Mouse (Mus musculus) urinary bladder, postnatal 36 days (tissue): ENCODE data around the gene Tmem53.
A peak's percentile ranks its signal among the peaks of the same experiment; 100 is the strongest.

ENCODE experiments used
- DNase-seq, 2 experiments: peaks; one replicate each; pipeline ENCODE4 v3.0.0; 2022; ENCODE audit warnings: low spot score in 2 of 2, mixed read lengths in 1 of 2

The Tmem53 gene

DNA sequence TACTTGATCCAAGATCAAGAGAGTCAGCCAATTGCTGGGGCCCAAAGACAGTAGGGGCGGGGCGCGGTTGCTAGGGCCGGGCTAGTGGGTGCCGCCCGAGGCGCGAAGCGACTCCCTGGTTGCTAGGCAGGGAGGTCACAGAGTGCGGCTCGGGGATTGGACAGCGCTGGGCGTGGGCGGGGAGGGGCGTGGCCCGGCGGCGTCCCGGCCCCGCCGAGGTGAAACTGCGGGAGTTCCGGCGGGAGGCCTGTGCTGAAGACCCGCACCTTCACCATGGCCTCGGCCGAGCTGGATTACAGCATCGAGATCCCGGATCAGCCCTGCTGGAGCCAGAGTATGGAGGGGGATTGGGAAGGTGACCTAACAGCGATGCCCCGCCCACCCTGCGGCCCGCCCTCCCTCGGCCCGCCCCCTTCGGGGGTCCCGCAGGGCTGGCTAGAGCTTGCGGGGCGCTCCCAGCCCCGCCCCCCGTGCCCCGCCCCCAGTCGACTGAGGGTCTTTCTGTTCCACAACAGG, at the start of gene Tmem53, which contains the start of gene Armh1:
TSS of gene Tmem53 (plus strand) at position 151 of the 516 bp plus-strand sequence.
TSS of gene Armh1 (minus strand) at position 325 of the 516 bp plus-strand sequence.
- peak; percentile 85 to 92 for DNase-seq

DNA sequence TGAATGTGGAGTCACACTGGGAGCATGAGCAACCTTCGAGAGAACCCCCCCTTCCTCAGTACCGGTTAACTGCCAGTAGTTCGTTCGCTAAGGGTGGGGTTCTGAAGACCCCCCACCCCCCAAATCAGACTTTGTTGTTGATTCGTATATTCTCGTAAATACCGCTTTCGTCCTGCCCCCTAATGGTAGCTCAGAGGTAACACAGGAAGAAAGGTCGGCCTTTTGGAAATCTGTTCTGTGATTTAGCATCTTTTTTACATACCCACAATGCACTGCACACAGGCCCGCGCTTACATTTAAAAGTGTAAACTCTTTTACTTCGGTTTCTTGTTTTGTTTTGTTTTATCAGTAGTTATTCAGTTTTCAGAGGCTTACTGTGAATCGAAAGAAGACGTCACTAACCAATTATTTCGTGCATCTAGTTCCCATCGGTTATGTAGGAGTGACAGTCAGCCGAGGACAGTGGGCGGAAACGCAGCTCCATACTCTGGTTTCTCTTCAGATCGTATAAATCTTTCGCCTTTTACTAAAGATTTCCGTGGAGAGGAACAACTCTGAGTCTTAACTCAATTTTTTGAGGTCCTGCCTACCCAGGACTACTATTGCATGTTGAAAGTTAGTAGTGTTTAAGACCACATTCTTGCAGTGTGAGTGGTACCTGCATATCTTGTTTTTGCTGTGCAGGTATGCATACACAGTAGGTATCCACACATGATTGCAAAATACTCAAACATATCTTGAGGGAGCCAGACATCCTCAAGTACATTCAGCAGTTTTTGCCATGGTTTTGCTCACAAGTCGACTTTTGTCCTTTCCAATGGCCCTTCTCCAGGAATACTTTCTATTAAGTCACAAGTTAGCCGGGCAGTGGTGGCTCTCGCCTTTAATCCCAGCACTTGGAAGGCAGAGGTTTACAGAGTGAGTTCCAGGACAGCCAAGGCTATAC, 49.4 kb upstream of the Tmem53 start:
- DNase-seq: peak in 1 of 2 experiments; percentile 25

- no peak for DNase-seq
Observed at GRCm38 (mm10) chr4:117202992-117203354, 48.8 kb upstream of the Tmem53 start.

GRCm38 (mm10) chr4:117209592-117209991, 42.2 kb upstream of the Tmem53 start:
- DNase-seq: no peak

DNA sequence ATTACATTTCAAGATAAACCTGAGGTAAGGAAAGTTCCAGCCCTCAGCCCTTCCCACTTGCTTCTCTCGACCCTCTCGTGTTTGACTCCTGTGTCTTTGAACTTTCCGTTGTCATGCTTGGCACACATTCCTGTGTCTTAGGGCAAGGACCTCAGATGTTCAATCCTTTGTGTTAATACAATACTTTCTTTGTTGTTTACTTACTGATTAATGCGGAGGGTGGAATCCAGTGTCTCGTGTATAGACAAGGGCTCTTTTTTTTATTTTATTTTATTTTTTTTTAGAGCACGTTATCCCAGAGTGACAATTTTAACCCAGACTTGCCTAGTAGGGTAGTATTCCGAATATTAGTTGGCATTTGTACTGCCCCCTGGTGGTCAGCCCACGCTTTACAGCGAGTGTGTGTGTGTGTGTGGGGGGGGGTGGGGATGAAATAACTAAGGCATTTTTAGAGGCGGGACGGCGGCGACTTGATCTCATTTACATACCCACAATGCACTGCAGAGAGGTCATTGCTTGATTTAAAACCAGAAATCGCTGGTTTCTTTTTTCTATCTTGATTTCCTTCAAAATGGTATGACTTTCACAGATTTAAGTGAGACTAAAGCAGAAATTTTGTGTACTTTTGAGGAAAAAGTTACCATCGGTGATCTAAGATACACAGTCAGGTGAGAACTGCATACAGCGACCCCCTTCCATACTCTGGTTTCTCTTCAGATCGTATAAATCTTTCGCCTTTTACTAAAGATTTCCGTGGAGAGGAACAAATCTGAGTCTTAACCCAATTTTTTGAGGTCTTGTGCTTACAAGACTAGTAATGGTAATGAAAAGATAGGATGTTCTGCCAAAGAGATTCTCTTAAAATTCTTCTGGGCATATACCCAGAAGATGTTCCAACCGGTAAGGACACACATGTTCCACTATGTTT, 41.3 kb upstream of the Tmem53 start:
- DNase-seq: peak; percentile 53 to 72

DNA sequence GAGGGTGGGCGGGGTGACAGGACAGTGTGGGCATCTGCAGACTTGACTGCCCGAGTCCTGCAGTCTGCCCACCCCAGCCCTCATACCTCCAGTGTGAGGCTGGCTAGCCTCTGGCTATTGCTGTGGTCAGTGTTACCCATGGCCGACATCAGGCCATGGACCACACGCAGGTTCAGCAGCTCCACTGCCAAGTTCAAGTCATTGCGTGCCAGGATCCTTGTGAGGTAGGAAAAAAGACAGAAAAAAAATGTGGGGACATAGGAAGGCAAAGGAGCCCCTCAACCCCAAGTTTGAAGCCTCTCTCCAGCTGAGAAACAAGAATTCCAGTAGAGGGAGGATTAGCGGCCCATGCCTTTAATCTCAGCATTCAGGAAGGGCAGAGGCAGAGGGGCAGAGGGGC, 37.5 kb upstream of the Tmem53 start:
- no peak for DNase-seq

DNA sequence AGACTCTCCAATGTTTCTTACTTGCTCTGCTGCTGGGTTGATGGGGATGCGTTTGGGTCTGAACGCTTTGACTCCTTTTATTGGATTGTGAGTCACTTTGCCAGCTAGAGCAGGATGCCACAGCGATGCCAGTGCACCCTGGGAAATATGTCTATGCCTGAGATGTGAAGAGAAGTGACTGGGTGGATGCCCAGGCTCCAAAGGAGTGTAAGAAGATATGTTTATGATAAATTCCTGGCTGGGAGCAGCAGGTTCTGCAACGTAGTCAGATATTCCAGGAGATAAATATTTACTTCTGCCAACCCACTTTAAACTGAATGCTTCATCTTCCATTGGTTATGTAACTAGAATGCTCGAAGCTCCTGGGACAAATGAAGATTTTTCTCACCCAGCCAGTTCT, 34.7 kb upstream of the Tmem53 start:
- no peak for DNase-seq

DNA sequence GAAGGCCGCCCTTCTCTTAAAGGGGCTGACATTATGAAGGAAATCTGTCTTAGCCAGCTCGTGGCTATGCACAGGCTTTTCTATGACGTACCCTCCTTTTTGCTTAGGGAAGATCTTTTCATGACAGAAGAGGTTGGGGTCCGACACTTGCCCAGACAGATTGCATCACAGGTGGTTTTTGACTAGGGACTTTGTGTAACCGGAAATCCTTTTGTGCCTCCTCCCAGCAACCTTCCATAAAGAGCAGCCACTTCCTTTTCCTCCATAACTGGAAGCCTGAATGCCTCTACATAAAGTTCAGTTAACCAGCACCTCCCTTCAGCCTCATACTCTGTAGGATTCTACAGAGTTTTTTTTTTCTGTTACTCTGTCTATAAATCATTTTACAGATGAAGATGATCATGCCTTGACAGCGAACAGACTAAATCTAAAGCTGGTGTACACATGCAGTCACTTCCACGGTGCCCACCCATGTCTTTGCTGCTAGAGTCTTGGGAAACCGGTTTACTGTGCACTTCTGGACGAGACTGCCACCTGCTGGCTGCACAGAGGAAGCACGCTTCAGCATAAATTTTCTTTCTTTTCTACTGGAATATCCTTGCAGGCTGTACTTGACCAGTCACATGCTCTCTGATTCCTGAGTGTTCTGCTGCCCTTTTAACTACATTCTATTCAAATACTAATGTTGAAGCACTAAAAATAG, 33.1 kb upstream of the Tmem53 start:
- DNase-seq: peak; percentile 20 to 36

DNA sequence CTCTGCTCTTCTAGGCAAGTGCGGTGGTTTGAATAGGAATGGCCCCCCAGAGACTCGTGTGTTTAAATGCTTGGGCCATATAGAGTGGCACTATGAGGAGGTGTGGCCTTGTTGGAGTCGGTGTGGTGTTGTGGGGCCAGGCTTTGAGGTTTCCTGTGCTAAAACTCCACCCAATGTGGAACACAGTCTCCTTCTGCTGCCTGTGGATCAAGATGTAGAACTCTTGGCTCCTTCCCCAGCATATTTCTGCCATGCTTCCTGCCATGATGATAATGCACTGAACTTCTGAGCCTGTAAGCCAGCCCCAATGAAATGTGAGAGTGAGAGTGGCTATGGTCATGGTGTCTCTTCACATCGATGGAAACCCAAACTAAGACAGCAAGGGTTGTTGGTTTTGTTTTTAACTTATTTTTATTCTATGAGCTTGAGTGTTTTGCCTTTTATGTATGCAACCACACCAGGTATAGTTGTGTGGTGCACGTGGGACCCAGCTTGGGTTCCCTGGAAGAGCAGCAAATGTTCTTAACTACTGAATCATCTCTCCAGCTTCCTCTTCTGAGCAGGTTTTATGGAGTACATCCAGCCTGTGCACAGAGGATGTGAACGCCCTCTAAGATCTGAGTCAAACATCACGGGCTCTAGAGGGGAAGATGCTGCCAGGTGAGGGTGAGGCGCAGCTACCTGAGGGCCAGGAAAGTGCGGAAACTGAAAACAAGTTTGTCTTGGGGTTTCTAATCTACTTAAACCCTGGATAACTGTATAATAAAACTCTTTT, 30.8 kb upstream of the Tmem53 start:
- no peak for DNase-seq

- no peak for DNase-seq
Observed at GRCm38 (mm10) chr4:117221836-117222235, 29.9 kb upstream of the Tmem53 start.

DNA sequence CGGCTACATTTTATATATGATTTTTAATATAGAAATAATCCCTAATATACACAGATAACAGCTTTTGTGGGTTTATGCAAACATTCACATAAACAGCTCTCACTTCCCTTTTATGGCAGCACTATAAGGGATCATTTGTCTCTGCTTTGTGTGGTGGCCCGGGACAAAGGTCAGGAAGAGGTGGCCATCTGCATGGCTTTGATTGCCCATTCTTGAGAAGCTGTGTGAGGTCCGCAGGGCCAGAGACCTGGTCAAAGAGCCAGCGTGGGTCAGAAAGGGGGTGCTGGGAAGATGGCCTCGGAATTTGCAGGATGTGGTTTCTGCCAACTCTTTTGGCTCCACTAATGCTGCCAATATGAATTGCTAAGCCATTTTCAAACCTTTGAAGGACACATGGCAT, 28.8 kb upstream of the Tmem53 start:
- DNase-seq: no peak

GRCm38 (mm10) chr4:117224122-117224521, 27.6 kb upstream of the Tmem53 start:
- no peak for DNase-seq

- no peak for DNase-seq
Observed at GRCm38 (mm10) chr4:117225250-117225649, 26.5 kb upstream of the Tmem53 start.

DNA sequence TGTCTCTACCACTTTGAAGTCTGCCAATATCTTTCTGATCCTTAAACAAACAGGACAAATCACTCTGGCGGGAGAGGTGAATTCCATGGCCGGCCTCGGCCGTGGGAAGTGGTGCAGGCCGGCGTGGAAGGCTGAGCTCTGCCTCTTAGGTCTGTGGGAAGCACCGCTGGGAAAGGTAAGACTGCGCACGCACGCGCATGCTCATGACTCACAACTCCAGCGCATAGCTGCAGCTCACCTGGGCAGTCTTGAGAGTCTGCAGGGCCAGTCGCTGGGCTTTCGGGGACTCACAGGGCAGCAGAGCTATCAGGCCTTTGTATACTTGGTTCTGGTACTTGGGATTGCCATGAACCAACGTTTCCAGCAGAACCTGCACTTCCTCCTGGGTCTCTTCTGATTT, 22.2 kb upstream of the Tmem53 start:
- DNase-seq: peak in 1 of 2 experiments; percentile 23

- DNase-seq: no peak
Observed at GRCm38 (mm10) chr4:117230331-117230730, 21.4 kb upstream of the Tmem53 start.

DNA sequence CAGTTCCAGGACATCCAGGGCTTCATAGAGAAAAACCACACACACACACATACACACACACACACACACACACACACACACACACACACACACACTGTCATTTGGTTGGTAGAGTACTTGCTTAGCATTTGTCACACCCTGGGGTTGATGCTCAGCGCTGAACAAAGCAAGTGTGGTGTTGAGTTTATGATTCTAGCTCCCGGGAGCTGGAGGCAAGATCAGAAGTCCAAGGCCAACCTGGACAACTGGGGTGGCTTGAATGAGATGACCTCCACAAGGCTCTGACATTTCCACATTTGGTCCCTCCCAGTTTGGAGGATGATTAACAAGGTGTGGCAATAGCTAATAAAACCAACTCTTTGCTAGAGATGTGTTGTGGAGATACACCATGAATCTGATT, 20.5 kb upstream of the Tmem53 start:
- DNase-seq: no peak

DNA sequence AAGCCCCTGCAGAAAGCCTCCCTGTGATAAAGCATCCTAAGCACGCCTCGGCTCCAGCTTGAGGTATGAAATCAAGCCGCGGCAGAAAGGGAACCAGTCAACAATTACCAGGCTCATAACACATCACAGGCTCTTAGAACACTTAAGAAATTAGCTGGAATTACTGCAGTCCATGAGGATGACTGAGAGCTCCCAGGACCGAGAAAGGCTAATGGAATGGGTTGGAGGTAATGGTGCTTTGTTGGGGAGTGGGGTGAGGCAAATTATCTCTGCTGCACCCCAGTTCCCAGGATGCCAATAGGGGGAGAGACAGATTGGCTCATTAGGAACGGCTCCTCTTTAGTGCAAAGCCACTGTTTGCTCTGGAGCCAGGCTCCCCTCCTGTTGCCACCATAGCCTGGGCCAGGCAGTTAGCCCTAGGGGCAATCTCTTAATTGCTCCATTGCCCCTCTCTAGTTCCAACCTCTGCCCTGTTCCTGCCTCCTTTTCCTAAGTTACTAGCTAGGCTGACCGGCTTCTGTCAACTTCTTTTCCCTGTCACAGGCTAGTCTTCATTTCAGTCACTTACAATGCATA, 17.5 kb upstream of the Tmem53 start:
- DNase-seq: no peak

DNA sequence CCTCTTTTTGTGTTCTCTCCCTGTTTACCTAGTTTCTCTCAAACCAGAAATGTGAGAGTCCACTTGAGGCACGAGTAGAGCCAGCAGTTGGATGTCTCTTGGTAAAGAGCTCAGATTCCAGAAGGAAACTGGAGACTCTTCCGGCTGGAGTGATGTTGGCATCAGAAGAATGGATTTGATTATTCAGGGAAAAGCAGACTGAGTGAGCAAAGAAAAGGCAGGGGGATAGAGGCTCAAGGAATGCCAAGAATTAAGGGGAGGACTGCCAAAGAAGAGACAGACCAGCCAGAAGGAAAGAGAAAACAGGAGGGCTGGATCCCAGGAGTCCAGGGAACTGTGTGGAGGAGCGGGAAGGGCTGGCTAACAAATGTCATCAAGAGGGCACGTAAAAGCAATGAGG, 15.9 kb upstream of the Tmem53 start:
- DNase-seq: no peak

DNA sequence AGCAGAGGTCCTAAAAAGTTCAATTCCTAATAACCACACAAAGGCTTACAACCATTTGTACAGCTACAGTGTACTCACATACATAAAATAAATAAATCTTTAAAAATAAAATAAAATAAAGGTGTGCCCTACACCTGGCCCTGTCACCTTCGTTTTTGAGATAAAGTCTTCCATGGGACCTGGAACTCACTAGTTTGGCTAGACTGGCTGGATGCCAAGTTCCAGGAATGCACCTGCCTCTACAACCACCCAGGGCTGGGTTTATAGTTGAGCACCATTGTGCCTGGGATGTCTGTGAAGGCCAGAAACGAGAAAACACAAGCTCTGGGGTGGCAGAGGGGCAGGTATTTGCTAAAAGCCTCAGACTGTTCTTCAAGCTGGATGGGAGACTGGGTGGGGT, 12.6 kb upstream of the Tmem53 start:
- no peak for DNase-seq

GRCm38 (mm10) chr4:117240867-117241266, 10.9 kb upstream of the Tmem53 start:
- peak in 1 of 2 experiments; percentile 27 for DNase-seq
